ENCODE assay signal across 8 mouse cellular contexts in genomic region chr11:57644245-57645017, GRCm38 (mm10). TPM values are rescaled to one million over a fixed set of nuclear protein-coding genes. Genes with fewer than 3 reads are reported as not detected.
A peak's percentile ranks its signal among the peaks of the same experiment; 100 is the strongest.
DNase-seq lines count a peak whose midpoint lies in the region; ATAC-seq and TF ChIP-seq lines count a peak whose summit lies in the region.

No protein-coding gene starts in this region.

- H3K27me3 ChIP-seq in forebrain, embryonic 15.5 days, result no peaks in the 10 kb centered on the region
- no peaks in the 10 kb centered on the region for H3K27me3 ChIP-seq in hindbrain, embryonic 16.5 days (replicated peaks; ENCODE audit: control insufficient read depth, insufficient read depth, low read length)
- H3K27me3 ChIP-seq in liver, embryonic 14.5 days (ENCODE audit: control insufficient read depth, insufficient read depth, low read length), result no peaks in the 10 kb centered on the region; the same call in 1 of the 2 replicates

- H3K4me1 ChIP-seq in forebrain, embryonic 15.5 days, result peaks cover 30% of the 10 kb centered on the region
- peaks cover 18% of the 10 kb centered on the region for H3K4me1 ChIP-seq in hindbrain, embryonic 16.5 days (ENCODE audit: control insufficient read depth, insufficient read depth, low read depth, low read length)
- peaks cover 33 to 35% of the 10 kb centered on the region in 2 experiments for H3K4me1 ChIP-seq in liver, embryonic 14.5 days (replicated peaks; ENCODE audit: control insufficient read depth in 2 of 2, insufficient read depth in 2 of 2, low read length in 1 of 2)

- peak overlapping the region; percentile 84 for H3K4me2 ChIP-seq in forebrain, embryonic 15.5 days (replicated peaks)
- peak overlapping the region; percentile 97 for H3K4me2 ChIP-seq in hindbrain, embryonic 16.5 days (ENCODE audit: low read length)
- H3K4me2 ChIP-seq in liver, embryonic 14.5 days (ENCODE audit: low read depth), result peak overlapping the region; percentile 92

- no peaks in the 10 kb centered on the region for H3K9me3 ChIP-seq in forebrain, embryonic 15.5 days
- H3K9me3 ChIP-seq in hindbrain, embryonic 16.5 days (ENCODE audit: control insufficient read depth, low read length), result no peaks in the 10 kb centered on the region
- H3K9me3 ChIP-seq in liver, embryonic 14.5 days (ENCODE audit: control insufficient read depth, low read length), result no peaks in the 10 kb centered on the region

- H3K27ac ChIP-seq in forebrain, embryonic 15.5 days (replicated peaks), result peak overlapping the region; percentile 83
- peak overlapping the region; percentile 86 for H3K27ac ChIP-seq in hindbrain, embryonic 16.5 days (ENCODE audit: low read depth, low read length)
- peak overlapping the region; percentile 44; the same call in 1 of the 2 replicates for H3K27ac ChIP-seq in liver, embryonic 14.5 days

- TF ChIP-seq CTCF in liver, embryonic 14.5 days (IDR thresholded peaks at IDR 0.05; ENCODE audit: low read depth), result no peak

- peak overlapping the region; percentile 82 for H3K4me3 ChIP-seq in forebrain, embryonic 15.5 days
- peak overlapping the region; percentile 86 for H3K4me3 ChIP-seq in hindbrain, embryonic 16.5 days (ENCODE audit: low read length)
- peak overlapping the region; percentile 77 to 100 for H3K4me3 ChIP-seq in liver, embryonic 14.5 days (ENCODE audit: insufficient read depth in 1 of 2, low read depth in 2 of 2, low read length in 2 of 2)

- DNase-seq in kidney, adult 9 months, result peak; percentile 16
- DNase-seq in kidney, adult 8-10 months, result no peak
- peak; percentile 4 for DNase-seq in adipocyte (ENCODE audit: low spot score)
- DNase-seq in liver, embryonic 14.5 days (ENCODE audit: low read depth in 3 of 3, low spot score in 3 of 3), result no peak
- peak; percentile 72 for DNase-seq in thymus, postnatal 14 days

- peak; percentile 65 for ATAC-seq in forebrain, embryonic 15.5 days (replicated peaks)
- ATAC-seq in hindbrain, embryonic 16.5 days, result peak; percentile 76
- ATAC-seq in liver, embryonic 14.5 days (ENCODE audit: insufficient read depth), result peak; percentile 56
- ATAC-seq in monocyte, adult 5-6 weeks (replicated peaks; ENCODE audit: insufficient number of reproducible peaks, low FRiP score, low TSS enrichment, poor library complexity, severe bottlenecking), result peak; percentile 66

- no peak for TF ChIP-seq EP300 in liver, embryonic 14.5 days (IDR thresholded peaks at IDR 0.05; ENCODE audit: low read depth)

- WGBS in forebrain, embryonic 15.5 days, result under 1% methylated on average over 30 of the region's 30 CpGs
- under 1% methylated on average over 30 of the region's 30 CpGs for WGBS in hindbrain, embryonic 16.5 days
- under 1% methylated on average over 30 of the region's 30 CpGs for WGBS in liver, embryonic 14.5 days (ENCODE audit: insufficient replicate concordance)

- H3K9ac ChIP-seq in forebrain, embryonic 15.5 days (replicated peaks), result peak overlapping the region; percentile 72
- H3K9ac ChIP-seq in hindbrain, embryonic 16.5 days (ENCODE audit: low read depth, low read length), result peak overlapping the region; percentile 92
- peak overlapping the region; percentile 99 for H3K9ac ChIP-seq in liver, embryonic 14.5 days (replicated peaks)

- no peaks in the 10 kb centered on the region for H3K36me3 ChIP-seq in forebrain, embryonic 15.5 days
- no peaks in the 10 kb centered on the region for H3K36me3 ChIP-seq in hindbrain, embryonic 16.5 days (ENCODE audit: control insufficient read depth, insufficient read depth, low read length)
- peaks cover 11% of the 10 kb centered on the region for H3K36me3 ChIP-seq in liver, embryonic 14.5 days (replicated peaks; ENCODE audit: control insufficient read depth, insufficient read depth, low read depth)

RNA-seq across cellular contexts. Expression of gene Galnt10, which starts 0.8 kb away (rescaled TPM):
- polyA plus RNA-seq in forebrain, embryonic 15.5 days (2015; fragmentation: Nextera tagmentation; extraction: Ambion mirVana), result 14.3 and 15.3 TPM in 2 replicates
- polyA plus RNA-seq in hindbrain, embryonic 16.5 days (2015; fragmentation: Nextera tagmentation; extraction: Ambion mirVana), result 12.3 and 13.1 TPM in 2 replicates
- 11.8 and 13.1 TPM in 2 replicates for polyA plus RNA-seq in liver, embryonic 14.5 days (2012; rRNA removed)
- polyA plus RNA-seq in liver, embryonic 14.5 days (2014; fragmentation: Nextera tagmentation; extraction: Ambion mirVana), result 13.9 and 17.9 TPM in 2 replicates
- 18.6 to 31.9 TPM (median 21.5 TPM) in 3 replicates for total RNA-seq in monocyte, adult 5-6 weeks (2017)

Comparison
In these comparisons a context has a peak if more than half of its experiments do, and no peak if none do; other contexts are left out.
1. DNase-seq: peak in kidney, adult 9 months (single experiment), adipocyte (single experiment) and thymus, postnatal 14 days (single experiment); none in kidney, adult 8-10 months (0 of 2) and liver, embryonic 14.5 days (0 of 3).
2. Peak in every context shown above with its lines, with median percentiles within 50 percentile points of each other: ATAC-seq, H3K27ac ChIP-seq, H3K4me2 ChIP-seq, H3K4me3 ChIP-seq and H3K9ac ChIP-seq.